Mouse (Mus musculus) heart, adult 9 months (tissue): ENCODE data around the gene Cass4.

Experiments used
- DNase-seq, 2 experiments: peaks; one replicate each; pipeline ENCODE4 v3.0.0; 2022; ENCODE audit warnings: low spot score in 2 of 2

Cass4 gene

DNA sequence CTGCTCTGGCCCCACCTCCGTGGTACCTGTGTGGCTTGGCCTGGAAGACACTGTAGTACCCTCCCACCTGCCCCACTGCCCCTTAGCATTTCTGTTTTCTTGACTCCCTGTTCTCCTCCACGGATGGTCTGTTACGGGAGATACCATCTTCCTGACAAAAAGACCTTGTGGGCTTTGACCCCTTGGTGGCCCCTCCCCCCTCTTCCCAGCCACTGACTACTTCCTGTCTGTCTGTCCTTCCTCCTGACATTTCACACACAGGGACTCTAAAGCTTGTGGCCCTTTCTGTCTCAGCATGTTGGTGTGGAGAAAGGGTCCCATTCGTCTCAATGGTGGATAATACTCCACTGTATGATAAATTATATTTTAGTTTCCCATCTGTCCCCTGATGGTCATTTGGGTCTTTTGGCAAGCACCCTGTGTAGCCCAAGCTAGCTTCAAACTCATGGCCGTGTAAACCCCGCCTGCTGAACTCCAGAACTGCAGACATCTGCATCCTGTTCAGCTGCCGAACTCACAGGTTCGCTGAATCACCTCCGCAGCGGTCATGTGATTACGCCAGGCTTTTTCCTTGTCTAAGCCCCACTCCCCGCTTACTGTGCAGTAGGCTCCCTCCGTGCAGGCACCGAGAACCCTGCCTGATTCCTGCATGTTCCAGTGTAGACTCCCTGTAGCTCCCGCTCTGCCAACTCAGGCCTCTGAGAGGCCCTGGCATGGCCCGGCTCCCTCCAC, 88.2 kb downstream of the Cass4 start:
- no peak for DNase-seq
